Mouse (Mus musculus) adrenal gland, adult 18-20 months (tissue): ENCODE measurements at regions not wholly inside any gene's neighbourhood (a gene's known extent, or its start where the extent isn't known, plus 50 kb on each side); places are given as distances from the start of the nearest gene placed in this dataset.

ENCODE experiments used
- DNase-seq, 2 experiments: peaks; one replicate each; pipeline ENCODE4 v3.0.0; 2021 to 2022; ENCODE audit warnings: low spot score in 2 of 2

DNA sequence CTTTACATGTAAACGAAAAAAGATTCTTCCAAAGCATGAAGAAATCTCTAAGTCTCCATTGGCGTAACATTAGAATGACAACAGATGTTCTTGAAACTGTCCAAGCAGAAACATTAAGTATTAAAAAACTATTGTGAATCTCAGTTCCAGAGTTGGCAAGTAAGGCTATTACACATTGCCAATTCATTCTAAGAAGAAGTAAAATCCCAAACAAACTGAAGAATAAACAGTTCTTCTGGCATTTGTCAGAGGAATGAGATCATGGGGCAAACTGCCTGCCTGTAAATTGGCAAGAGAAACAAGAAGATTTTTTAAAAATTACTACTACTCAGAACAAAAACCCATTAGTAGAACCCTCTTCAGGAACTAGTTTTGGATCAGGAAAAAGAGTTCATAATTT, 680.1 kb downstream of the Nova1 start:
- no peak for DNase-seq

DNA sequence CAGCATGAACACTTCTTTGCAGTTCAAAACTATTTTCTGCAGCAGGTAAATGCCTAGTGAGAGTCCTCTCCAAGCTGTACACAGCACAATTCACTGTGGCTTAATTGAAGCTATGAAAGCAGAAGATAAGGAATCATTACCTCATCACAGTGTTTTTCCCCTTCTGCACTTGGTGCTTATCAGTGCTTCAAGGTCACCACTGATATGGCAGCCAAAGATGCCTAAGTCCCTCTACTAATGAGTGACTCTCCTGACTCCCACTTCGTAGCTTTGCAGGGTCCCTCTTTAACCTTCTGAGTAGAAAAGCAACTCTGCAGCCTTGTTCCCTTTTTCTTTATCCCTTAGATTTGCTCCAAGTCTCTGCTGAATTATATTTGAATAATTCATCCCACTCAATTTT, 692.9 kb downstream of the Nova1 start:
- DNase-seq = no peak

DNA sequence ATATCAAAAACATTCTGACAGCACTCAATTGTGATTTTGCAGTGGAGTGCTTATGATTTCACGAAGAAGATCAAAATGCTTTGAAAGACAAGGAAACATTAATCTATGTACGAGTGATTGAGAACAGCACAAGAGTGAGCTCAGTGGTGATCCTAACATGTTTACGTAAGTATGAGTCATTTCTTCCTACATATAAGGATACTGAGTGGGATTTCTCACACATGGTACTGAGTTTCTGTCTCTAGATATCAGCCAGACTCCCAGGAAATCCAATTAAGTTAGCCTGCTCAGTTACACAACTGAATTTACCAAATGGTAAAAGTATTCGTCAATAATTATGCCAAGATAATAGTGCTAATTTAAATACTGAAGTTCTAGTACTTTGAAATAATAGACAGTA, 707.4 kb downstream of the Nova1 start:
- DNase-seq = no peak

DNA sequence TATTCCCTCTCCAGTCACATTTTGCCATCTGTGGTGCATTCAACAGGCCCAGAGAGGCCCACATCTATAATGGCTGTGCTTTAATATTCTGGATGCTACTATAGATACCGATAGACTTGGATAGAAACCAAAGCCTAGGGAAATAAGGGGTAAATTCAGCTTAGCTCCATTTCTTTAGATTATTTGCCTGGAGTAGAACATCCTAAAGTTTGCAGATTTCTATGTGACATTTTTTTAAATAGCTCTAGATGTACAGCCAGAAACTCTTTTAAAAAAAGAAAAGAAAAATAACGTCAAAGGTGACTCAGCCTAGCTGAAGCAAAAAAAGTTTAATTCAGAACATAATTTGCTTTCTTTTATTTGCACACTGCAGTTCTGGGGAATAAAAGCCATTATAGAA, 735.4 kb downstream of the Nova1 start:
- DNase-seq = no peak

DNA sequence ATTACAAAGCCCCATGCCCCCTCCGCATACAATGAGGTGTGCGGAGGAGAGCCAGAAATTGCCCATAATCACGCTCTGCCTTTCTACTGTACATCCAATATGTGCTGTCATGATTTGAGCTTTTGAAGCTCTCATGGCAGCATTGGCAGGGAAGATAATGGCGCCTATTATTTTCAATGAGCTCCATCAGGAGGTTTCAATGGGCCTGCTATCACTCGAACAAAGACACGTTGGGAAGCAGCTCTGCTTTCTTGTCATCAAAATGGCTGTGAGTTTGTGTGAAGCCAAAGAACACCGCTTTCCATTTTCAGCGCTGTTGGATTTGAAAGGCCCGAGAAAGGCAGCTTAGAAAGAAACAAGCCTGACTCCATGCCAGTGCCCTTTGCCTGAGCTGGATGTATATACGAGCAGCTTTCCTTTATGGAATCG, 742.9 kb downstream of the Nova1 start:
- DNase-seq = no peak

DNA sequence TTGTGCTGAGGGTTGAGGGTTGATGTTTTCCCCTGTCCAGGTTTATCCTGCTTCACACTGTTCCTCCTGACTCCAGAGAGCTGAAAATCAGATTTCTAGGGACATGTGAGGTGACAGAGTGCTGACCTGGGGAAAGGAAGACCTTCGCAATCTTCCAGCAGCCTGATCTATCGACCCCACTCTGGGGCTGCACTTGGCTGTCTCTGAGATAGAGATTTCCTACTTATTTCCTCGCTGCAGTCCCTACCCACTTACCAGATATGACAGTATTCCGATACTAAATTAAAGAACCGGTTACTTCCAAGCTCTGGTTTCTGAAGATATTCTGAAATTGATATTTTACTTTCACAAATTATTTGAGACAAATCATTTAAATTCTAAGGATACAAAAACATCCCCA, 743.4 kb downstream of the Nova1 start:
- no peak for DNase-seq

DNA sequence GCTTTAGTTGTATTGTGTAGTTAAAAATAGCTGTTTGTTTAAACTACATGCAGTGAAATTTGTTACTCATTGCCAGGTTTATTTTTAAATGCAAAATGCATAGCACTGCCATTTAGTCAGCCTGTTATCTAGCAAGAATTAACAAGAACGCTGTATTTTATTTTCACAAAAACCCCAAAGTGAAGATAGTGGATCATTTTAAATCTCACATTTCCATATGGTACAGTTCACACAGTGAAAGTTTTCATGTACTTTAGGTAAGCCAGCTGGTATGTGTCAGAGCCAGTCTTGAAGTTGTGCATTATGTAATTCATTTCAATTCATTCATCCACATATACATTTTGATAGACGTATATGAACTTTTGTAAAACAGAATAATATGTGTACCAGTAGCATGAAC, 751.8 kb downstream of the Nova1 start:
- DNase-seq = no peak

DNA sequence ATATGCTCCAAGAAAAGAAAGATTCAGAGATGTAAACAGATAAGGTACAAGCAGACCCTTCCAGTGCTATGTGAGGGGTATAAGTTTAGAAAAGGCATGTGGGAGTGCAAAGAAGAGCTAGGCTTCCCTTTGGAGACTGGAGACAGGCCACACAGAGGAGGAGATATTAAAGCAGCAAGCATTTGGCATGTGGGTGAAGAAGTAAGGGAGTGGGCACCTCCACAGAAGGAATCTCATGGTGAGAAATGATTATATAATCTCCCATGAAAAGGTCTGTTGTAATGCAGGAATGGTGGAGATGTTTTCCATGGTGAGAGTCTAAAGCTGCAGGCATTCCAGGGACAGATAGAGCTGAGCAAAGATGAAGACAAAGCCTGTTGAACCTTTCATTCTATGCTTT, 778.1 kb downstream of the Nova1 start:
- no peak for DNase-seq

DNA sequence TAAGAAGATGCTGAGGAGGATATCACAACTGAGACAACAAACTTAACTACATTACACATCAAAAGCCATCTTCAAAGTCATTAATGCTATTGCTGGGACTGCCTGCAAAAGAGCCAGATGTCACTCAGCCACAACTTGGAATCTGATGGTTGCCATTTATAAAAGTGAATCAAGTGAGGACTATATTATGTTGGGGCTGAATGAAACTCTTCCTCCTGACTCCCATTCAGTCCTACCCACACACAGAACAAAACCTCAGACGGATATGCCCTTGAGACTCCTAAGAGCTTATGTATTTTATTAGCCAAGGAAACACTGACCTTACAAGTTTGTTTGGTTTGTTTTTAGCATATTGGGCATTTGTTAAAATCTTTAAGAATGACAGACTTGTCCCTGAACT, 778.5 kb downstream of the Nova1 start:
- DNase-seq = no peak

DNA sequence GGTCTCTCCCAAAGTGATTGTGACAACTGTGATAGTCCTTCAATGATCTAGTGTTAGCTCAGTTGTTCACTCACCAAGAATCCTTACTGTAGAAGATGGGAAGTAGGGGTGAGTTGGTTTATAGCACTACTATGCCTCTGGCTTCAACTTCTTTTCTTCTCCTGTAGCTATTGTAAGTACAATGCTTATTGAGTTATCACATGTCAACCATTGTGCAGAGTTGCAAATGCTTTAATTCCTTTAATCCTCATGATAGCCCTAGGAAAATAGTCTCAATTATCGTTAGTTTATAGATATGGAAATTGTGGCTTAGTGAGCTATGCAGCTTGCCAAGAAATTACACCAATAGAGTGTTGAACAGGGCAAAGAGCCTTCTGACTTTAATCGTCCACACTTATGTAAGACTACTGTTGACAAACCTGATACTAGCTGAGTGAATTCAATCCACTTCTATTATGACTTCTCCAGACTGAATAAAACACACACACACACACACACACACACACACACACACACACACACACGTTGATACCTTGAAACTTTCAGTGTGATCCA, 782.1 kb downstream of the Nova1 start:
- DNase-seq = no peak

DNA sequence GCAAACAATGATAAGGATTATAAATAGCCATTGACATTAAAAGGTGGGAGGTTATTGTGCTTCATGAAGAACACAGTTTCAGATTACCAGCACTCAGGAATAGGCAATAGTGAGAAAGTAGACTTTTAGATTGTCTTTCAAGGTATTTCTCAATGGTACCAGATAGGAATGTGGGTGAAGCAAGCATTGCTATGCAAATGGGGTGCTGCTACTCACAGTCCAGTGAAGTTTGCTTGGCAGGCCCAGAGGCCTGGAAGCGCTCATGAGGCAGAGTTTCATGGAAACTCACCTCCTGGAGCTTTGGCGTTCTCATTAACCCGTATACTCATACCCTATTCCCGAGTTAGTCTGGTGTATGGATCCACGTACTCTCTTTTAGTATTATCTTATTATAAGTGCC, 793.5 kb downstream of the Nova1 start:
- no peak for DNase-seq

DNA sequence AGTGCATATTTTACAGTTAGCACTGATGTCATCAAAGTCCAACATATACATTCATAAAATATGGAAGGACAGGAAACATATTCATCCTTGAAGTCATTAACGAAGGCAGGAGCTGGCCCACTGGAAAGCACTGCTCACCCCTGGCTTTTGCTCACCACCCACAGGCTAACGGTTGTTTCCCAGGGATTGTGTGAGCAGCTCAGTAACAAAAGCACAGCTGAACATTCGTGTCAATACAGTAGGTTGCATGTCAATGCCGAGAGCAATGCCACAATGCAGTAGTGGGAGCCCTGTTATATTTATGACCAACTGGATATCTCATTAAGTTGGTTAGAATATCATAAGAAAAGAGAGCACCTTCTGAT, 797.2 kb downstream of the Nova1 start:
- DNase-seq = no peak

DNA sequence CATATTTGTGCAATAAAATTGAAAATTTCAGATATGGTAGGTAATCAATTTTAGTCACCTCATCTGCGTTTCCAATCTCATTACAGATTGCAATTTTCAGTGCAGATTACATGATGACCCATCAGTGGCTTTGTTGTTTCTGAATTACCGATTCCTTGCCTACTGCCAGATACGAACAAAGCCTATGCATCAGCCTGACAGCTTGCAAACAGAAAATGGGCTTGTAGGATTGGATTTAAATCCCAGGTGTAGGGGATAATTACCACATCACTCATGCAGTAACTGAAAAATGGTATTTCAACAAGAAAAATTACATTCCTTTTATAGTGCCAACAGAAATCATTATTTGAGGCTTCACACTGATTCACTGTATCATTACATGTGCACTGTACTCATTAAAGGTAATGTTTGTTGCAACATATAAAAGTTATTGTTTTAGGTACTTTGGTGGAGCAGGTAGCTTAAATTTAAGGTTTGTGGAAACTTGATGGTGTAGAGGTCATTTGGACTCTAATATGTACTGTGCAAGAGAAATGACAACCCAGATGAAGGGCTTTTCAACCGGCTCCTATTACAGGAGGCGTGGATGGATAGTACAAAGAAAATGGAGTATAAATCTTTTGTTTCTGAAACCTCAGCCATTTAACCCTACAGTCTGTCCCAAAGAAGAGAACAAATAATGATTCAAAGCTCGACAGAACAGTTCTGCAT, 797.7 kb downstream of the Nova1 start:
- no peak for DNase-seq

DNA sequence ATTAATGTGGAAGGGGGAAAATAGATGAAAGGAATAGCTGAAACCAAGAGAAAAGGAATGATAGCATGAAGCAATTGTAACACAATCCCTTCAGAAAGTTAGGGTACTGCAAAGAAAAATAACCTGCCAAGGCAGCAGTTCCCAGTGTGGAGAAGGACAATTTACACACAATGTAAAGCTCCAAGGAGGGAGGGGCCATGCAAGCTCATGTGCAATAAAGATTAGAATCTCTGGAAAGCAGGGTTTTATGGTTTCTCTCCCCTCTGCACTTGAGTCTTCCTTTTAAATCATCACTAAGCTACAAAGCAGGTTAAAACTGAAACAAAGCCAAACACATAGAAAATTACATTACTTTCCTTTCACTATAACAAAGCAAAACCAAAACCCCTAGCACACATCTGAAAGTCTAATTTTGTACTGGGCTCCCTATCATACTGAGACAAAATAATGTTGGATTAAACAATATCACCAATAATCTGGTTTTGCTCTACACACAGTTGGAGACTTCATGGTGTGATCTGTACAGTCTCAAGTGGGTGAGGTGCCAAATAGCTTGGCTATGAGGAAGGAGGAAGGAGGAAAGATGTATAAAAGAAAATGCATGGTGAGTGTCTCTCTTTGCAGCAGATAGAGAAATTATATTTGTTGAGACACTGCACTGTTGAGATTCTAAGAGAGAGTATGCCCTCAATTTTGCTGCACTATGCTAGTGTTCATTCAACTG, 840.9 kb downstream of the Nova1 start:
- DNase-seq = no peak

DNA sequence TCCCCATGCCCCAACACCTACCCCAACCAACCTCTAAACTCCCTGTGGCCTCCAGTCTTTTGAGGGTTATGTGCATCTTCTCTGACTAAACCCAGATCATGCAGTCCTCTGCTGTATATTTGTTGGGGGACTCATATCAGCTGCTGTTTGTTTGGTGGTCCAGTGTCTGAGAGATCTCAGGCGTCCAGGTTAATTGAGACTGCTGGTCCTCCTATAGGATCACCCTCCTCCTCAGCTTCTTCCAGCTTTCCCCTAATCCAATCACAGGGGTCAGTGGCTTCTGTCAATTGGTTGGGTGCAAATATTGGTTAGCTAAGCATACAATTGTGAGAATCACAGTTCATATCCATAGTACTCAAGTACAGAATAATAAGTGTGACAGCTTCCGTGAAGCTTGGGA, 842.9 kb downstream of the Nova1 start:
- DNase-seq = no peak

DNA sequence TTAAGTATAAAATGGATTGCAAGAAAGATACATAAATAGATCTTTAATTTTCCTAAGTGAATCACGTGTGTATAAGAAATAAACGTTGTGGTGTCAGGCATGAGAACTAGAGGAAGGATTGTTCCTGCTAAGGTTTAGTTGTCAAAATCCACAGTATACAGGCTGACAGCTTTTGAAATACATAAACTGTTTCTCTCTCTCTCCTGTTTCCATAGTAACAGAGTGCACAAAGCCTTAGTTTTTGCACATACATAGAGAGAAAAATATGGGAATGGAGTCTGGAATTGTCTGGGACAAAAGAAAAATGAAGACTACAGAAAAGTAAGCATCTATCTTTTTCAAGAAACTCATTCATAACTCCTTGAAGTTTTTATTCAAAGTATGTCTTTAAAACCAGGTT, 848.3 kb downstream of the Nova1 start:
- no peak for DNase-seq

DNA sequence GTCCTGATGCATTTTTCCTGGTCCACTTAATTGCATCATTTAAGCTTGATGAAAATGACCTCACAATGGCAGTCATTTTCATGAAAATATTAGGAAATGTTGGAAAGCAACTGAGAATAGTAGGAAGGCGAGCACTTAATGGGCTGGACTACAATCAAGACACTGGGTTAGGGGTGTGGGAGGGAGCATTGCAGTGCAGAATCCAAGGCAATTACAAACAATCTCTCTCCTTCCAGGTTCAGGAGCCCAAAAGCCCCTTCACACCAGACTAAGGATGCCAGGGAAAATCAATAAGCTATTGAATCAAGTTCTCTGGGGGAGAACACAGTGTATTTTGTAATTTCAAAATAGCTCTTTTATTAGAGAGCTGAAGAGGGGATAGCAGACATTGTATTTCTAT, 848.8 kb downstream of the Nova1 start:
- DNase-seq = no peak

DNA sequence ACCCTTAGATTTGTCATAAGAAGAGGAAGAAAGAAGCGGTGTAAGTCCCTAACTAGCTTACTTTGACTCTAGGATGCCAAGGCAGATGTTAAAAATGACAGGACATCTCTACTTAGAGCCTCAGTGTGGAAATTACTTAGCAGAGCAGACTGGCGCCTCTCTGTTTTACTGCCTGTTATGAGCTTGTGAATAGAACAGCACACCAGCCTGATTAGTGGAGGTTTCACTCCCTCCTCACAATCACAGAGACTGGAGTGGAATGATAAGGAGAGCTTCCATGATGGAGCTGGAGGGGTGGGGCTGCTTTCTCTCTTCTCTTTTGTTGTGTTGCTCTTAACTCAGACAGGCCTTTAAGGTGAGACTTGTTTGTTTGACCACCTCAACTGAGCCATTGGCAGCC, 871.8 kb downstream of the Nova1 start:
- no peak for DNase-seq

DNA sequence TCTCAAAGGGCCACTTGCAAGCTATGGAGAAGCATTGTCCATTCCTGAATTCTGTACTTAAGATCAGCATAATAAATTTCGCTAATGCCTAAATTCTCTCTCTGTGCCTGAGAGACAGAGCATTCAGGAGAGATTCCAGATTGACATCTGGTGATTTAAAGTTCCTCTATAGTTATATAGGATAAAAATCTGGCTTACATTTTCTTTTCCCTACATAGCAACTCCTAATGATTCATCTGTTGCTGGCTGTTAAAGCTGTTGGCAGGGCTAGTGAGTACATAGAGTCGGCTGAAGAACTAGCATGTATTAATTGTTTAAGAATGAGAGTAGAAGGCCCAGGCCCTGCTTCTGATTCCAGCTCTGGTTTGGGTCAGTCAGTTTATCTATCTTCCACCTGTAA, 870.0 kb upstream of the Stxbp6 start:
- no peak for DNase-seq

DNA sequence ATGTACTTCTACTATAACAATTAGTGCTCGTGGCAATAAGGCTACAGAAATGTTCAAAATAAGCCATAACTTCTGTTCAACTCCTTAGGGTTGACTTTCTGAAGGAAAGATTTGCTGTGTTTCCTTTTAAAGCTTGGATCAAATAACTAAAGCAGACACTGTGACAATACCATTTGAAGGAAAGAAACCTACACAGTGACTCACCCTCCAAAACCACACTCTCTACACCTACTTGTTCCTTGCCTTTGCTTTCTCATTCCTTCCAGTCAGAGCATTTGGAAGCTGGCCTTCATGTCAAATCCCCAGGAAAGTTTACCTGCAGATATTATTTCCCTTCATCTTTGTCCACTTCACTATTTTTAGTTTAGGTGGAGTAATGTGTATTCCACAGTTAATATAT, 867.9 kb upstream of the Stxbp6 start:
- no peak for DNase-seq

DNA sequence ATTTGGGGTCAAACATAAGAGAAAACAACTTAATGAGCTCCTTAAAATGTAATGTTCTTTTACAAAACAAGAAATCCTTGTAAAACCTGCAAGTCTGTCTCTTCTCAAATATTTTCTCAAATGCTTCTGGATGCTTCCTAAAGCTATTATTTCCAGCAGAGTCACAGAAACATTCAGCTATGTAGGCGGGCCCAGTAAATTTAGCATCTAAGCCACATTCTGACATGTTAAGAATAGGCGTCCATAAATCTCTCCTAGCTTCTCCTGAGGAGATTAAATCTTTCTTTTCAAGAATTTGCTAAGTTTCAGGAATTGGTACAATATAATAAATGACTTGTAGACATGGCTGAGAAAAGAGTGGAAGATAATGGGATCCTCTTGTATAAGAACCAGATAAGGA, 858.9 kb upstream of the Stxbp6 start:
- no peak for DNase-seq

DNA sequence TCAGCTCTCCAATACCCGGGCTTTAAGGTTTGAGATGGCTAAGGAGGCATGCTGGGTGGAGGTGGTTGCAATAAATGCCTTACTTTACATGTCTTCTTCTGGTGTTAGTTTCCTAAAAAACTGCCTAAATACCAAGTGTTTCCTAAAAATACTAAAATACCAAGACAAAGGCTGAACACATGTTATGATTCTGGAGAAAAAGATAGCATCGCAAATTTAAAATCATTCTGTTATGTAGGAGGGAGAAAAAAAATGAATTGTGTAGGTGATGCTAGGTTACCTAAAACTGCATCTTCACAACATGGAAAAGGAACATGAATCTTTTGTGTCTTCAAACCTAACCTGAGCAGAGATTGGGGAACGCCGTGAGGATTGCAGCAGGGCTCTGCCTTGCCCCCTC, 857.7 kb upstream of the Stxbp6 start:
- no peak for DNase-seq

DNA sequence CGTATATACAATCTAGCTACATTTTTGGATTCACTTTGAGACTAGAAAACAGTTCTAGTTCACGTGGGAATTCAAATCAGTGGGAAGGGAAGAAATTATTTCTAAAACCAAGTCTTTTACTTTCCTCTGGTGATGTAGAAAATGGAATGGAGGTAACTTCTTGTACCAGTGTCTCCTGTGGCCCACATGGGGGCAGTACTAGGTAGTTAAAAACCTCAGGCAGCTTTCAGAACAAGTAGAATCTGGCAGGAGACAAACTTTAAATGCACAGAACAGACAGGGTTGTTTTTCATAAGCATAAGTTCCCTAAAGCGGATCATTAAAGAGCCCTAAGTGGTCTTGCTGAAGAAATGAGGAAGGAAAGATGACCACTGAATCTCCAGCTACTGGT, 855.2 kb upstream of the Stxbp6 start:
- DNase-seq = peak in 1 of 2 experiments; percentile 2
